Mouse (Mus musculus) stomach, postnatal 0 days (tissue): ENCODE data around the gene Gpm6b.

Experiments used
- CTCF ChIP-seq: IDR thresholded peaks from 2 replicates; pipeline ENCODE4 v1.5.1; 2016; ENCODE audit warnings: antibody characterized with exemption, low read depth, mild to moderate bottlenecking, moderate library complexity
- EP300 ChIP-seq: optimal IDR thresholded peaks from 2 replicates; pipeline ENCODE3; 2016; ENCODE audit warnings: antibody characterized with exemption

GRCm38 (mm10) chrX:166328219-166328901 is 89.6 kb downstream of the Gpm6b start:
- TF ChIP-seq CTCF (no peak), EP300 (no peak)
